Mouse (Mus musculus): ENCODE data around the gene Rnf13.

DNA sequence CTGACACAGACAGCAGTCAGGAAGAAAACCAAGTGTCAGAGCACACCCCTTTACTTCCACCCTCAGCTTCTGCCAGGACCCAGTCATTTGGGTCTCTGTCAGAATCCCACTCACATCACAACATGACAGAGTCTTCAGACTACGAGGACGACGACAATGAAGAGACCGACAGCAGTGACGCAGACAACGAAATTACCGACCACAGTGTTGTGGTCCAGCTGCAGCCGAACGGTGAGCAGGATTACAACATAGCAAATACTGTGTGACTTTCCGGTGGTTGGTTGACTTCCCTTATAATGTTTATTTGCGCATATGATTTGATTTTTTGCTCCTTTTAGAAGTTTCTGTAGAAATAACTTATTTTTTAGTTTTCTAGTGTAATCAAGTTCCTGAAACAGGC, 97.7 kb downstream of the Rnf13 start:
- TF ChIP-seq CTCF (IDR thresholded peaks at IDR 0.05), result no peak
- TF ChIP-seq POLR2A (IDR thresholded peaks at IDR 0.05; ENCODE audit: insufficient read depth, low read depth, low read length), result no peak
